Mouse (Mus musculus) Muller cell, postnatal 12 days (primary cell): ENCODE measurements at regions not wholly inside any gene's neighbourhood (a gene's known extent, or its start where the extent isn't known, plus 50 kb on each side); places are given as distances from the start of the nearest gene placed in this dataset.
A peak's percentile ranks its signal among the peaks of the same experiment; 100 is the strongest.

Source experiments
- DNase-seq: peaks from one replicate; pipeline ENCODE4 v3.0.0-alpha.2; 2015; ENCODE audit errors: inconsistent ontology term

DNA sequence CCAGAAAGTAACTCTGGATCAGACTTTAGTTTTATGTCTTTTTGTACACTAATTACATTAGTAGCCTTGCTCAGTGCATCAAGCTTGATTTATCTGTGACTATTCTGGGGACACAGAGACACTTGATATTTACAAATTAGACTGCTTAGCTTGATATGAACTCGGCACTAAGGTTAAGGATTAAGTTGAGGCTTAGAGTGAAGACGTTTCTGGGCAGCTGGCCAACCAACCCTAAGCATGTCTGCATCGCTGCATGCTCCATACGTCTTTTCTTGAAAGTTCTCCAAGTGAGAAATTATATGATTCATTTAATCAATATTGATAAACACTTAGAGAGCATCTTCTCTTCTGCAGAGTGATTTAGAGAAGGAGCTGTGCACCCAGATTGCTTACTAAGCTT is 352.6 kb upstream of the Slitrk1 start:
- DNase-seq = no peak

DNA sequence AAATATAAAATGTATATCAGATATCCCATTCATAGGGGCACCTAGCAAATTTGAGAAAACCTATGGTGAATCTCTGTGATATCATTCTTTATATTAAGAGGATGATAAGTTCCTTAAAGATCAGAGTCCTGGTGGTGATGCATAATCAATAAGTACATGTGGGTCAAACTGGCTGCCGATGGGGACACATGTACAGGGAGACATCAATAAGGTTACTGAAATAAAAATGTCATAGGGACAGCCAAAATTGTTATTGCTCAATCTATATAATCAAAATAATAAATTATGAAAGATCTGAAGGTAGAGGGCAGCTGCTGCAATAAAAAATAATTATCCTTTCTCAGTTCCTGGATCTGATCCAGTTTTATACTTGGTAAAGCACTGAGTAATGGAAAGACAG is 348.0 kb upstream of the Slitrk1 start:
- DNase-seq = no peak

DNA sequence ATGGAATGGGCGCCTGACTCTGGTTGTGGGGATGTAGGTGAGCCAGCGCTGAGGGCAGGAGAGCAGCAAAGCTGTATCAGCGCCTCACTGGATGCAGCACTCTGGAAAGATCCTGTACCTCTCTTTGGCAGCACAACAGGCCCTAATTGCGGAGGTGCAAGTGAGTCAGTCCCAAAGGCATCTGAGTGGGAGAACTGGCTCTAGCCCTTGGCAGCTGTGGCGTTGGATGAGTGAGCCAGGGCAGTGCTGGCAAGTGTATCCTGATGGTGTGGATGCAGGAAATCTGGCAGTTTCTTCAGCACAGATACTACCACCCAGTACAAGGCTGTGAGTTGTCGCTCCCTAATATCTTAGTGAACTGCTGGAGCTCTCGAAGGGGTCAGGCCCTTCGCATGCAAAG is 300.9 kb upstream of the Slitrk1 start:
- DNase-seq = peak; percentile 91

- DNase-seq = peak; percentile 43
Measured at GRCm38 (mm10) chr14:109180029-109180585, 266.1 kb upstream of the Slitrk1 start.

DNA sequence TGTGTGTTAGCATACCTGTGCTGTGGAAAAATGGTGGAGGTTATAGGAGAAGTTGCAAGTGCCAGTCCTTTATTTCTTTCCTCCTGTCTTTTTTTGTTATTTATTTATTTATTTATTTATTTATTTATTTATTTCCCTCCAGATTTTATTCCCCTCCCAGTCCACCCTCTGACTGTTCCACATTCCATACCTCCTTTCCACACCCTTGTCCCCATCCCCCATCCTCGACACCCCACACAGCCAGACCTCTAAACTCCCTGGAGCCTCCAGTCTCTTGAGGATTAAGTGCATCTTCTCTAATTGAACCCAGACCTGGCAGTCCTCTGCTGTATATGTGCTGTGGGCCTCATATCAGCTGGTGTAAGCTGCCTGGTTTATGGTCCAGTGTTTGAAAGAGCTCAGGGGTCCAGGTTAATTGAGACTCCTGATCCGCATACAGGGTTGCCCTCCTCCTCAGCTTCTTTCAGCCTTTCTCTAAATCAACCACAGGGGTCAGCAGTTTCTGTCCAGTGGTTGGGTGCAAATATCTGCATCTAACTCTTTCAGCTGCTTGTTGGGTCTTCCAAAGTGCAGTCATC is 262.7 kb upstream of the Slitrk1 start:
- no peak for DNase-seq

DNA sequence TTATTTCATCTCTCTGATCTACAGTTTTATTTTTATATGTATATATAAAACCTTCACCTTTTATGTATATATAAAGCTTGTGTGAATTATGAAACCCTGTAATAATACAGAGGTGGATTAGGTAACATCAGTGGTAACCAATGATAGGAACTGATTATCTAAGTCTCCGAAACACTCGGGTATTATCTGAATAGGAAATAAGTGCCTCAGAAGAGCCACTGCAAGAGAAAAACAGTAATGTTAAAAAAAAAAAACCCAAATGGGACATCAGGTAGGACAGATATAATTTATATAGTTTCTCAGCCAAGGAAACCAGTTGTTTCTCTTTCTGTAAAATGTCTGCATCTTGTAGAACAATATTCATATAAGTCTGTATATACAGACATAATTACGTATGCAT is 261.9 kb upstream of the Slitrk1 start:
- no peak for DNase-seq
